Mouse (Mus musculus): ENCODE measurements at regions not wholly inside any gene's neighbourhood (a gene's known extent, or its start where the extent isn't known, plus 50 kb on each side); places are given as distances from the start of the nearest gene placed in this dataset.

DNA sequence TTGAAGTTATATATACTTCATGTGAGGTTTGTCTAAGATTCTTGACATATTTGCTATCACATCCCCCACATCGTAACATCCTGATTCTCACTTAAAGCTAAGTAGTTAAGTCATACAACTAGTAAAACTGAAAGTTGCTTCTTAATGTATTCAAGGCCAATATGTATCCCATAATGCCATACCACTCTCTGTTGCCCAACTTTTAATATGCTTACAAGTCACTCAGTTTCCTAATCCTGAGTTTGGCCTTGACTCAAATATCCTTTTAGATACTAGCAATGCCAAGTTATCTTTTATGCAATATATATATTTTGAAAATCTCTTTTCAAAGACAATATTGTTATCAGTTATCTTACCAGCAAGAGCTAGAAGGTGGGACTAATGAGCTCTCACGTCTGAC, 54.3 kb downstream of the Gm11361 start:
- TF ChIP-seq CTCF (IDR thresholded peaks at IDR 0.05; ENCODE audit: control insufficient read depth, insufficient read depth, insufficient read length) (no peak), USF1 (IDR thresholded peaks at IDR 0.05; ENCODE audit: low read depth) (no peak), MAX (IDR thresholded peaks at IDR 0.05) (no peak)
